Mouse (Mus musculus) lung, embryonic 16.5 days (tissue): ENCODE measurements around the gene 4833439L19Rik. TPM values are rescaled to one million over a fixed set of nuclear protein-coding genes. Genes with fewer than 3 reads are reported as not detected.
A peak's percentile ranks its signal among the peaks of the same experiment; 100 is the strongest.

Source experiments
- ATAC-seq: fragments of 200-750 bp; cut with Nextera tagmentation; 2 replicates; pipeline ENCODE4 v1.8.0; 2017; ENCODE audit warnings: low read depth, mild to moderate bottlenecking, moderate library complexity
- H3K27ac ChIP-seq: fragments of 300-500 bp; sonication (generic); 2 replicates; pipeline ENCODE4 v1.5.1; 2014; ENCODE audit warnings: mild to moderate bottlenecking, control low read depth, low read length
- H3K27me3 ChIP-seq: fragments of 300-500 bp; sonication (generic); 2 replicates; pipeline ENCODE4 v1.6.1; 2014; ENCODE audit warnings: low read depth, low read length, mixed read lengths; ENCODE audit not compliant: control insufficient read depth, insufficient read depth
- H3K36me3 ChIP-seq: fragments of 300-500 bp; sonication (generic); 2 replicates; pipeline ENCODE4 v1.6.1; 2014; ENCODE audit warnings: low read length; ENCODE audit not compliant: control insufficient read depth, insufficient read depth
- H3K4me1 ChIP-seq: fragments of 300-500 bp; sonication (generic); replicated peaks from 2 replicates; pipeline ENCODE4 v1.6.1; 2014; ENCODE audit warnings: low read length, mixed read lengths; ENCODE audit not compliant: control insufficient read depth, insufficient read depth
- H3K4me2 ChIP-seq: fragments of 300-500 bp; sonication (generic); 2 replicates; pipeline ENCODE4 v1.6.1; 2014; ENCODE audit warnings: low read depth, low read length, control low read depth
- H3K4me3 ChIP-seq: fragments of 300-500 bp; sonication (generic); 2 replicates; pipeline ENCODE4 v1.5.1; 2014; ENCODE audit warnings: mild to moderate bottlenecking, low read length, control low read depth
- H3K9ac ChIP-seq: fragments of 300-500 bp; sonication (generic); 2 replicates; pipeline ENCODE4 v1.6.1; 2014; ENCODE audit warnings: low read length, control low read depth
- H3K9me3 ChIP-seq: fragments of 300-500 bp; sonication (generic); 2 replicates; pipeline ENCODE4 v1.6.1; 2016; ENCODE audit warnings: low read length; ENCODE audit not compliant: control insufficient read depth
- WGBS: fragments of 180-500 bp; shearing (Covaris S2); extraction: QIAGEN DNeasy Blood & Tissue Kit; methylation state at CpG from one replicate; pipeline ENCODE4 v1.1.7; 2014; 5-methylcytosine and 5-hydroxymethylcytosine counted together
- polyA plus RNA-seq: library from polyadenylated mRNA; unstranded; fragments of >200 nt; fragmentation: Nextera tagmentation; extraction: Ambion mirVana; gene quantifications from 2 replicates; pipeline ENCODE4 v1.2.1, GENCODE M21; 2015

4833439L19Rik gene
- polyA plus RNA-seq, 1 experiment from 2014 or later = 130 TPM

GRCm38 (mm10) chr13:54520221-54520620 is 45.0 kb downstream of the 4833439L19Rik start:
- Histone ChIP-seq H3K27me3 (no peaks in the 10 kb centered on the region), H3K4me1 (no peaks in the 10 kb centered on the region), H3K4me2 (no peak overlapping the region), H3K9ac (no peak overlapping the region), H3K36me3 (peaks cover 13% of the 10 kb centered on the region), H3K27ac (no peak overlapping the region), H3K4me3 (no peak overlapping the region), H3K9me3 (peaks cover 5% of the 10 kb centered on the region; the same call in 1 of the 2 replicates)
- 90% methylated on average over 4 of the region's 4 CpGs for WGBS
- no peak for ATAC-seq

GRCm38 (mm10) chr13:54505920-54506319 is 59.3 kb downstream of the 4833439L19Rik start:
- Histone ChIP-seq H3K27ac (no peak overlapping the region), H3K9me3 (no peaks in the 10 kb centered on the region), H3K4me1 (peaks cover 8% of the 10 kb centered on the region), H3K4me3 (no peak overlapping the region), H3K9ac (no peak overlapping the region), H3K36me3 (no peaks in the 10 kb centered on the region), H3K27me3 (no peaks in the 10 kb centered on the region), H3K4me2 (no peak overlapping the region)
- no peak for ATAC-seq
- 97% methylated on average over 1 of the region's 1 CpGs for WGBS

GRCm38 (mm10) chr13:54504611-54505260 is 60.5 kb downstream of the 4833439L19Rik start:
- no peaks in the 10 kb centered on the region for H3K9me3 ChIP-seq
- H3K36me3 ChIP-seq = no peaks in the 10 kb centered on the region
- H3K4me1 ChIP-seq = peaks cover 8% of the 10 kb centered on the region
- H3K27me3 ChIP-seq = no peaks in the 10 kb centered on the region
- ATAC-seq = no peak
- no peak overlapping the region for H3K27ac ChIP-seq
- H3K4me2 ChIP-seq = peak overlapping the region; percentile 98
- peak overlapping the region; percentile 81 for H3K9ac ChIP-seq
- WGBS = 37% methylated on average over 7 of the region's 7 CpGs
- H3K4me3 ChIP-seq = peak overlapping the region; percentile 77

DNA sequence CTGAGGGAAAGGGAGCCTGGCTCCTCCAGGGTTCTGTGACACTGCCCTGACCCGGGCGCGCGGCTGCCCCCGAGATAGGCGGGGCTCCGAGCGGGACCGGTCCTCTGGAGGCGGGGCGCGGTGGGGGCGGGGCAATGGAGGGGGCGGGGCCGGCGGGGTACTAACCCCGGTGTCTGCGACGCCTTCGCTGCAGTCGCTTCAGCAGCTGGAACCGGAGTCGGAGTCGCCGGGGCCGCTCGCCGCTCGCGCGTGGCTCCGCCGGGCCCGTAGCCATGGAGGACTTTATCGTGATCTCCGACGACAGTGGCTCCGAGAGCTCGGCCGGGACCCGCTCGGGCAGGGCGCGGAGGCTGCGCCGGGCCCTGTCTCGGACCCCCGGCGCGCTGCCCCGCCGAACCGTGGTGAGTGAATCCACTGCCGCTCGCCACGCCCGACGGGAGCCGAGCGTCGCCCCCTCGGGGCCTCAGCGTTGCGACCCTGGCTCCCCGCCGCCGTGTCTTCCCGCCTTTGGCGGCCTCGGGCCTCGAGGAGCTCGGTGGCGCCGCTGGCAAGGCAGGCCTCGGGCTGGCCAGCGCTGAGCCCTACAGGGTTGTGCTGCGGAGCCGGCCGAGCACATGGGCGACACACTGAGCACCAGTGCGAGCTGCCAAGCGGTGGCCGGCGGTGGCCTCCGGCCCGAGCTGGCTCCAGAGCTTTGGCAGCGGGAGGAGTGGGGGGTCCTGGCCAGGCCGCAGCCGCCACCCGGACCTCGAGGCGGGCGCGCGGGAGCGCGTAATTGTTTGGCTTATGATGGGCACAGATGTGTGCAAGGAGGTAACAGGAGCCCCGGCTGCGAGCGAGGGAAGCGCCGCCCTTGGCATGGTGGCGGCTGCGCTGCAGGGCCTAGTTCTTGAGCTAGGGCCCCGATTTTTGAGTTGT is 61.4 kb downstream of the 4833439L19Rik start, which contains the start of gene Simc1:
TSS of gene Simc1 (plus strand) at position 176 of the 918 bp plus-strand sequence.
- peak; percentile 96 for ATAC-seq

GRCm38 (mm10) chr13:54503278-54503603 is 62.0 kb downstream of the 4833439L19Rik start:
- Histone ChIP-seq H3K9me3 (no peaks in the 10 kb centered on the region), H3K27me3 (no peaks in the 10 kb centered on the region), H3K36me3 (no peaks in the 10 kb centered on the region), H3K27ac (no peak overlapping the region), H3K9ac (peak overlapping the region; percentile 33; the same call in 1 of the 2 replicates), H3K4me3 (peak overlapping the region; percentile 77), H3K4me1 (peaks cover 8% of the 10 kb centered on the region), H3K4me2 (peak overlapping the region; percentile 98)
- 1% methylated on average over 14 of the region's 14 CpGs for WGBS
- no peak for ATAC-seq

More for the DNA sequence above, 61.4 kb downstream of the 4833439L19Rik start, which contains the start of gene Simc1:
- Histone ChIP-seq H3K4me1 (peaks cover 8% of the 10 kb centered on the region), H3K9ac (peak within 1 kb of the TSS; percentile 81), H3K36me3 (no peaks in the 10 kb centered on the region), H3K9me3 (no peaks in the 10 kb centered on the region), H3K27me3 (no peaks in the 10 kb centered on the region), H3K27ac (peak within 1 kb of the TSS; percentile 65), H3K4me3 (peak within 1 kb of the TSS; percentile 77), H3K4me2 (peak within 1 kb of the TSS; percentile 98)
- under 1% methylated on average over 102 of the region's 105 CpGs for WGBS

GRCm38 (mm10) chr13:54501957-54502690 is 63.1 kb downstream of the 4833439L19Rik start:
- no peak for ATAC-seq
- no peak overlapping the region for H3K4me3 ChIP-seq
- no peaks in the 10 kb centered on the region for H3K9me3 ChIP-seq
- no peaks in the 10 kb centered on the region for H3K27me3 ChIP-seq
- no peak overlapping the region for H3K9ac ChIP-seq
- no peaks in the 10 kb centered on the region for H3K36me3 ChIP-seq
- H3K4me2 ChIP-seq = no peak overlapping the region
- H3K4me1 ChIP-seq = peaks cover 8% of the 10 kb centered on the region
- 31% methylated on average over 3 of the region's 3 CpGs for WGBS
- H3K27ac ChIP-seq = no peak overlapping the region

DNA sequence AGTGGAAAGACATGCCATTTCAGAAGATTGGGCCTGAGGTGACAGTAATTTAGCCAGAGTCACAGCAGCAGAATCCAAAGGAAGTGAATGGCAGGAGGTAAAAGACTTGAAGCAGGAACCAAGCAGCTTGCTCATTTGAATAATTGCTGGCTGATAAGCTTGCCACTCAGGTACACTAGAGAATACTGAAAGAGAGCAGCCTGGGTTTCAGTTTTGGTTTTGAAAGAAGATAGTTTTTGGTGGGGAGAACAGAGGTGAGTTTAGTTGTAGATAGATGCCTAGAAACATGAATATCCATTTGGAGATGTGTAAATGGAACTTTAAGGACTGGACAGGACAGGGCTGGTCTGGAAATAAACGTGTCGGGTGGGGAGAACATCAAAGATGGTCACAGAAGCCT is 63.9 kb downstream of the 4833439L19Rik start:
- WGBS = 54% methylated on average over 2 of the region's 2 CpGs
- no peaks in the 10 kb centered on the region for H3K27me3 ChIP-seq
- ATAC-seq = no peak
- H3K36me3 ChIP-seq = no peaks in the 10 kb centered on the region
- H3K4me1 ChIP-seq = peaks cover 8% of the 10 kb centered on the region
- no peaks in the 10 kb centered on the region for H3K9me3 ChIP-seq
- no peak overlapping the region for H3K9ac ChIP-seq
- no peak overlapping the region for H3K4me2 ChIP-seq
- H3K27ac ChIP-seq = no peak overlapping the region
- H3K4me3 ChIP-seq = no peak overlapping the region
